Mouse (Mus musculus): ENCODE measurements around the gene Gm17490.

GRCm38 (mm10) chr2:11619598-11619997 lies 6.5 kb downstream of the Gm17490 start:
- TF ChIP-seq CTCF (IDR thresholded peaks at IDR 0.05; ENCODE audit: low read depth): no peak
- no peak for TF ChIP-seq EP300 (optimal IDR thresholded peaks at IDR 0.05)

Measured in stomach, postnatal 0 days (tissue).